Mouse (Mus musculus) liver (tissue): ENCODE measurements around the gene Hnrnpa2b1.
A peak's percentile ranks its signal among the peaks of the same experiment; 100 is the strongest.
"Not testable (repeated sequence)": the region's sequence is repeated elsewhere in the genome, so short reads cannot be mapped to it uniquely, and the experiment has no call there.

Experiments
- DNase-seq: peaks from one replicate; pipeline ENCODE4 v3.0.0-alpha.2; 2020; ENCODE audit warnings: mixed read lengths

Hnrnpa2b1 gene

DNA sequence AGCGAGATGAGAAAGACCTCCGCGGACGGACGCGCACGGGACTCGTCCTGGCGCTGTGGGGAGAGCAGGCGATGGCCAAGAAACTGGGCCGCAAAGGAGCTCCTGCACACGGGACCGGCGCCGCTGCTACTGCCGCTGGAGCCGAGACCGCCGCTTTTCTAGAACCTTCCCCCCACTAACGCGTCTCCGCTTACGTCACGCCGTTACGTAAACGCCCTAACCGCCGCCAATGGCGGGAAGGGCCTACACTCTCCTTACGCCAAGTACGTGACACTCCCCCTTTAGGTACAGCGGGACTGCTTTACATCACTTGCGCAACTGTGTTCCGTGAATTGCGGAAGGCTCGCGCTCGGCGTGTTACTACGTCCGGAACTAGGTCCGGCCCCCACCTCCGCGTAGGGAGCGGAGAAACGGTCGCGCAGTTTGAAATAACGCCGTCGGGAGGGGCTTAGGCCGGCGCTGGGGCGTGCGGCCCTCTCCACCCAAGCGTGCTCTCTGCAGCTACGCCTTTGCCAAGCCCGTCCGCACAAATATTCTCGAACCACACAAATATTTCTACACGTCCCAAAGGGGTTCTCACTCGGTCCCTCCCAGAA is at the start of gene Hnrnpa2b1:
TSS of gene Hnrnpa2b1 (minus strand) at position 180 of the 596 bp plus-strand sequence.
- DNase-seq, result peak; percentile 98

DNA sequence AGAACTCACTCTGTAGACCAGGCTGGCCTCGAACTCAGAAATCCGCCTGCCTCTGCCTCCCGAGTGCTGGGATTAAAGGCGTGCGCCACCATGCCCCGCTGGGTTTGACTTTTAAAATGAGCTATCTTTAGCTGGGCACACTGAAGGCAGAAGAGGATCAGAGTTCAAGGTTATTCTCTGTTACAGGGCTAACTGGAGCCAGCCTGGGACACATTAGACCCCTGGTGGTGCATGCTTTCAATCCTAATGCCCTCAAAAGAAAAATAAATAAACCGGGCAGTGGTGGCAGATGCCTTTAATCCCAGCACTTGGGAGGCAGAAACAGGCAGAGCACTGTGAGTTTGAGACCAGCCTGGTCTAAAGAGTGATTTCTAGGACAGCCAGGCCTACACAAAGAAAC is 45.2 kb upstream of the Hnrnpa2b1 start:
- DNase-seq, result no peak

DNA sequence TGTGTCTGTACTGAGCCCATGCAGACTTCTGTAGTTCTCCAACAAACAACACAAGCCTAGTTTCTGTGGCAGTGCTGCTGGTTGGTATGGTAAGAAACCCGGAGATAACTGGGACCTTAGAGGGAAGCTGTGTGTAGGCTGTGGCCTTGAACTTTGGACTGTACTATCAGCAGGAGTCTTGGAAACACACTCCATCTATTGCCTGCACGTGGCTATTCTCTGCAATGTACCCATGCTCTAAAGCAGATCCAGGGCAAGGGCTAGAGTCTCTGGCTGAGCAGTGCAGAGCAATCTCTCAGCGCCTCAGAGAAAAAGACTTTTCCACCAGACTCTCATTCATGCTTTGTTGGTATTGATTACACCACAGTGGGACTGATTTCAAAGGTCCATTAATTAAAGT is 44.1 kb upstream of the Hnrnpa2b1 start:
- no peak for DNase-seq

DNA sequence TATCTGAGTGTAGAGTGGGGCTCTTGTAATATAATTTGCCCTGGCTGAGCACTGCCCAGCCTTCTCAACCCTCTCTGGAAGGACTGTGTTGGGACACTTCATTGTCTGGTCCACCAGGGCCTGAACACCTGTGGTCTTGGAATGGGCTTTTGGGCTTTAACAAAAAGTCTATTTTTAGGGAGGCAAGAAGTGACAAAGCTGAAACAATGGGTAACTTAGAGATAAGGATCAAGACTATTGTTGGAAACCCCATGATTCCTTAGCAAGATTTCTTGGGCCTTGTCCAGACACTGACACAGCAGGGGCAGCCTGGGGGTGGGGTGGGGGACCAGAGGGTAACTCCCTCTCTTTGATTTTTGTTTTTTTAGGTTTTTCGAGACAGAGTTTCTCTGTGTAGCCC is 41.3 kb upstream of the Hnrnpa2b1 start:
- no peak for DNase-seq

DNA sequence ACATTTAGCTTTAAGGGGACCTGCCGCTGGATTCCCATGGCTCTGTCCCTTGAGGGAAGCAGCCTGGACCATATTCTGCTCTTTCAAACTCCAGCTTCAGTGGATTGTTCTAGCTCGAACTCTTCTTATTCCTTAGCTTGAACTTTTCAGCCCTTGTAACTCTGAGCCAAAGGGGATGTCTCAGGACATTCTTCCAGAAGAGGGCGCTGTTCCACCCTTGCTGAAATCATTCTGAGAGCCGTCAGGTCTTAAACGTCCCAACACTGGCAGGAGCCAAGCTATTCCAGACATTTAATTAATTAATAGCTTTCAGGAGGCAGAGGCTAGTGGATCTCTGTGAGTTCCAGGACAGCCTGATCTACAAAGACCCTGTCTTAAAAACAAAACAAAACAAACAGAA is 40.4 kb upstream of the Hnrnpa2b1 start:
- DNase-seq, result peak; percentile 55

DNA sequence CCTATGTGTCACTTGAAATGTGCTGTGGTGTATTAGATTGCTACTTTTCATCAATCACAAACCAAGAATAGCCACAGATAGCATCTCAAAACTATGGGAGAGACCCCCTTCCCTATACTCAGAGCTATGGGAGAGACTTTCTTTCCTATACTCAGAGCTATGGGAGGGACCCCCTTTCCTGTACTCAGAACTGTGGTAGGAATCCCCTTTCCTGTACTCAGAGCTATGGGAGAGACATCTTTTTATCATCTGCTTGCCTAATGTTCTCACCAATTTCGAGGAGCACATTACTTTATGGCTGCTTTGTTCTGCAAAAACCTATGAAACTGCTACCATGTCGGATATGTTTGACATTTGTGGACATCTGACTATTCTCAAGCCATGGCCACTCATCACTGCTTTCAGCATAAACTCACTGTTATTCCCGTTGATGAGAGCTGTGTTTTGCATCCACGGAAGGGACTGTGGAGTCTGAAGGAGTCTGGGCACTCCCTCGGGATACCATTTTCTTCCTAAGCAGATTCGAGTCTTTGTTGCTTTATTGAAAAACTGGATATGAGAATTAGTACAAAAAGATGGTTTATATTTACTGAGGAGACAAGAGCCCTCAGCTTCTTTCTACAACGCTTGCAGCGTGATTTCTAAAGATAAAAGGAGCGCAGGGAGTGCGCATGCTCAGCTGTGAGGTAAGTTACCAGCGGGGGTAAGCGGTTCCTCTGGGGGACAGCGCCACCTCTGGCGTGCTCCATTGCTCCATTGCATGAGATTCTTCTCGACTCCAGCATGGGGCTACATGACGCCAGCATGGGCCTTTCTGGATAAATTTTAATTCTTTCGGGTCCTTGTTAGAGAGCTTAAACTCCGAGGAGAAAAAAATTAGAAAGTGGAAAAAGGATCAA is 39.3 kb upstream of the Hnrnpa2b1 start:
- peak; percentile 83 for DNase-seq

DNA sequence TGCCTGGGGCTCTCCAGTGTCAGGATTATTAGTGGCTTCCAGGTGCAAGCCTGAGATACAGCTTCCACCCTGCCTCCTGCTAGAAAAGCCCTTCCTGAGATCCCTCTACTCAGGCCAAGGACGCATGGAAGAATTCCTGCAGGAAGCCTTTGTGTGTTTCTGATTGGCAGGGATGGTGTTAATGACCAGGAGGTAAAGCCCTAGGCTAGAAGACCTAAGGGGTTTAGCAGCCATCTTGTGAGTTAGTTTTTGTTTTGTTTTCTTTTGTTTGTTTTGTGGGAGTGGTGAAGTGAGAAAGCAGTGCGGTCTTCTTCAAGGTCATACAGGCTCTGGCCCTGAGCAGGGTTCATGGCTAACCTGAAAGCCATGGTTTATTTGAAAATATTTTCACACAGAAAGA is 37.9 kb upstream of the Hnrnpa2b1 start:
- no peak for DNase-seq

DNA sequence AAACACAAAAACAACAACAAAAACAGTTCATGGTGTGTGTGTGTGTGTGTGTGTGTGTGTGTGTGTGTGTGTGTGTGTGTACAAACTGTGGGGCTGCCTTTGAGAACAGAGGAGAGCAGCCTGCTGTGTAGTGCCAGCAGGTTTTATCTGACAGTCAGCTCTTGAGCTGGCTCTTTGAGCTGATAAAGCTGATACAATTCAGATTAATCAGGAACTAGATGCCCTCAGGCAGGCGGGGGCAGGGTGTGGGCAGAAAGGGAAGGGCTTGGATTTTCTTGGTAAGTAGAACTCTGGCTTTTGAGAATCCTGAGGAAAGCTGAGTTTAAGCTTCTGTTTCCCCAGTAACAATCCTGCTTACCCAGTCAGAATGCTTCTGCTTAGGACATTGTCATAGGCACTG is 36.0 kb upstream of the Hnrnpa2b1 start:
- no peak for DNase-seq

DNA sequence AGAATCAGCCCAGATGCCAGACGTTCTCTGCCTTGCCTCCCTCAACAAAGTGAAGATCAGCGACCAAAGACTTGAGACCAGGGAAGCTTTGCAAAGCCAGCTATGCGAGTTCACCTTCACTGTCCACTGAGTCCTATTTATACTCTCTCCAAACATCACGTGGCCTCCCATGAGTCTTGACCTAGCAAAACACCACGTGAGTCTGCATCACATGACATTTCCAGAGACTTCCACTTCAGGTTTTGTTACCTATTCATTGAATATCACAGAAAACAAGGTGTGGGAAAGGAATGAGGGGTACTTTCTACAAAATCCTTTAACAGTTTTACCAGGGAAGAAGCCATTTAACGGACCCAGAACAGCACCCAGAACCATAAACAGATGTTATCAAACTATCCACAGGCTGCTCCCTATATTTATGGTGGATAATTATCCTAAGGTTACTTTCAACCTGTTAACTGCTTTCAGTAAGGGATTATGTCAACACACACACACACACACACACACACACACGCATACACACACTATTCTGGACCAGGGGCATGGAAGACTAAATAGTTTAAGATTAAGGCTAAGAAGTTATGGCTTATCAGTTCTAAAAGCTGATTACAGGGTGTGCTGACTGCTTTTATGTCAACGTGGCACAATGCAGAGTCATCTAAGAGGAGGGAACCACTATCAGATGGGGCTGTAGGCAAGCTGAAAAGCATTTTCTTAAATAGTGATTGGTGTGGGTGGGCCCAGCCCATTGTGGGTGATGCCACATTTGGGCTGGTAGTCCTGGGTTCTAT is 27.8 kb upstream of the Hnrnpa2b1 start:
- no peak for DNase-seq

DNA sequence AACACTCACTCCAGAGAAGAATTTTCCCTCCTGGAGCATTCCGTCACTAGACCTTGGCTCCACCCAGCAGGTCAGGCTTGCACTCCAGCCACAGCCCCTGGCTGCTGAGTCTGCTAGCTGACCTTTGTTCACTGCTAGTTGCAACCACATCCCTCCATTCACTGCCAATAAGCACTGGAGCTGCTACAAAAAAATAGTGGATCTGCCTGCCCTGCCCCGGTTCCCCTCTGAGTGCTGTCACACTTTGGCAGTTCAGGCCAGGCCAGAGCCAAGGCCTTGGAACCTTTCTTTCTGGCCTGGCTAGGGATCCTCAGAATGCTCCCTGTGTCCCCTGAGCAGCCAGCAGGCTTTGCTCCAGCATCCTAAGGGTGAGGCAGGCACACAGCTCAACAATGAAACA is 20.1 kb upstream of the Hnrnpa2b1 start:
- peak; percentile 29 for DNase-seq

DNA sequence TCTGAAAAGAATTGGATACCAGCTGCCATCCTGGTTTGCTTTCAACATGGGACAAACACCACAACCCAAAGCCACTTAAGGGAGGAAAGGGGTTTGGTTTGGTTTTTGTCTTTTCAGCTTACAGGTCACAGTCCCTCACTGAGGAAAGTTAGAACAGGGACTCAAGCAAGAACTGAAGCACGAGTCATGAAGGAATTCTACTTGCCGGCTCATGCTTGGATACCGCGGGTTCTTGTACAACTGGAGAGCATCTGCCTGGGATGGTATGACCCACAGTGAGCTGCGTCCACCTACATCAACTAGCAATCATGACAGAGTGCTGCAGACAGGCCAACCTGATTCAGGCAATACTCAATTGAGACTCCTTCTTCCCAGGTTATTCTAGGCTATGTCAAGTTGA is 17.0 kb upstream of the Hnrnpa2b1 start:
- no peak for DNase-seq

DNA sequence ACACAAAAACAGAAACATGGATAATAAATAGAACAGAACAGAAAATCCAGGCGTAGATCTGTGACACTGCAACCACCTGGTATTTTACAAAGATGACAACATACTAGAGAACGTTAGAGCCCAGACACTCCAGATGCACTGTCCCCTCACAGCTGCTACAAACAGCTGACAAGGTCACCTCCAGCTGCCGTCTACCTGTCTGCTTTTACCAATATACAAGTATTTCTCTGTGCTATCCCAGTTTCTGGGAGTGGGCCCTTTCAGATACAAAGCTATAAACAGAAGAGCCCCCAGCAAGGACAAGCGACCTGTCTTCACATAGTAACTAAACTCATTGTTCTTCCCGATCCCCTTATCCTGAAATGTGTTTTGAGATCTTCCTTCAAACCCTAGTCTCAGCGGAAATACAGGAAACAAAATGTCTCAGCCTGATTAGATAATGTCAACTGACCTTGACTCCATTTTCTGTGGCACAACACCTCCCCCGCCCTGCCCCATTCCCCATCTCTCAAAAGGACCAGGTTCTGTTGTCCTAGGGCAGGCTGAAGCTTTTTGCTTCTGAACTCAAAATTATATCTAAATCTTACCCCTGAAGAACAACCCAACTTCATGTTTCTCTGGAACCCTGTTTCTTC is 16.5 kb upstream of the Hnrnpa2b1 start:
- DNase-seq, result no peak

DNA sequence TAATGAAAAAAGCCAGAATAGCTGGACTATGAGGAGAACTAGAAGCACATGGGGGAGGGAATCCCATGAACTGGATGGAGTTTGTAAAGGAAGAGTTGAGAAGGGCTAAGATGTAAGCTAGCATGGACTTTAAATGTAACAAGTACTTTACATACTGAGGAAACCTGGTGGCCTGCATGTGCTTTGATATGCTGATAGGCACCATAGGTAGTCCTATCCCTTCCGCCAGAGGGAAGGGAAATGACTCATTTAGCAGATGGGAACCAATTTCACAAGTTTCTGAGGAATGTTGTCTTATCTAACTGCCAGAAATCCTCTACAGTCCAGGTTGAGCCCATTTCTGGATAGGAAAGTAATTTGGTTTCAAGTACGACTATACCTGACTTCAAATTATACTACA is 16.0 kb upstream of the Hnrnpa2b1 start:
- no peak for DNase-seq

DNA sequence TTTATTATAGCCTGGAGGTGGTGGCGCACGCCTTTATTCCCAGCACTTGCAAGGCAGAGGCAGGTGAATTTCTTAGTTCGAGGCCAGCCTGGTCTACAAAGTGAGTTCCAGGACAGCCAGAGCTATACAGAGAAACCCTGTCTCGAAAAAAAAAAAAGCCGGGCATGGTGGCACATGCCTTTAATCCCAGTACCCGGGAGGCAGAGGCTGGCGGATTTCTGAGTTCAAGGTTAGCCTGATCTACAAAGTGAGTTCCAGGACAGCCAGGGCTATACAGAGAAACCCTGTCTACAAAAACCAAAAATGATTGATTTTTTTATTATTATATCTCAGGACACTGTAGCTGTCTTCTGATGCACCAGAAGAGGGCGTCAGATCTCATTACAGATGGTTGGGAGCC is 14.9 kb upstream of the Hnrnpa2b1 start:
- DNase-seq, result not testable (repeated sequence)

DNA sequence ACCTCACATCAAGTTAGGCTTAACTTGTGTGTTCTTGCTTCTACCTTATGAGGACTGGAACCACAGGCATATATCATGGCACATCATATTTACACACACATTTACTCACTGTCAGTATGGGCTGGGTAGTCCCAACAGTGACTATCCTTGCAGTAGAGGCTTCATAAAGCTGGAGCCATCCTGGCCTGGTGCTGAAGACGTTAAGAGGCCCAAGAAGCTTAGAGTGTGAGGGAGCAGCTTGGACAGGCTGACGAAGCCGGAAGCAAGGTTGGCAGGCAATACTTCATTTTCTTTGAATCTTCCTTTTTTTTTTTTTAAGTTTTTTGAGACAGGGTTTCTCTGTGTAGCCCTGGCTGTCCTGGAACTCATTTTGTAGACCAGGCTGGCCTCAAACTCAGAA is 14.2 kb upstream of the Hnrnpa2b1 start:
- no peak for DNase-seq

DNA sequence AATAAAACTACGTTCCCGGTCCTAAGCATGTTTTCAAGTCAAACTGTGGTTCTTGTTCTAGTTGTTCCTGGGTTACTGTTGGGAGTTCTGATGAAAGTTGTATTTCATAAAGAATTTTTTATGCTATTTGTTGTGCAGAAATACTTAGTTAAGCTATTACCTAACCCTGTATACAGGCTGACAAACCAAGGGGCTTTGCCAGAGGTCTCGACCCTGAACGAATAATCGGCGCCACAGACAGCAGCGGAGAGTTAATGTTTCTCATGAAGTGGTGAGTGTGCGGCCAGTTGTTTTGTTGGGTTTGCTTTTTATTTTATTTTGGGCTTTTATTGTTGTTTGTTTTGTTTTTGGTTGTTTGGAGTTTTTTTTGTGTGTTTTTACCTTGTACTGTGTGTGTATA is 11.9 kb upstream of the Hnrnpa2b1 start:
- DNase-seq, result no peak

DNA sequence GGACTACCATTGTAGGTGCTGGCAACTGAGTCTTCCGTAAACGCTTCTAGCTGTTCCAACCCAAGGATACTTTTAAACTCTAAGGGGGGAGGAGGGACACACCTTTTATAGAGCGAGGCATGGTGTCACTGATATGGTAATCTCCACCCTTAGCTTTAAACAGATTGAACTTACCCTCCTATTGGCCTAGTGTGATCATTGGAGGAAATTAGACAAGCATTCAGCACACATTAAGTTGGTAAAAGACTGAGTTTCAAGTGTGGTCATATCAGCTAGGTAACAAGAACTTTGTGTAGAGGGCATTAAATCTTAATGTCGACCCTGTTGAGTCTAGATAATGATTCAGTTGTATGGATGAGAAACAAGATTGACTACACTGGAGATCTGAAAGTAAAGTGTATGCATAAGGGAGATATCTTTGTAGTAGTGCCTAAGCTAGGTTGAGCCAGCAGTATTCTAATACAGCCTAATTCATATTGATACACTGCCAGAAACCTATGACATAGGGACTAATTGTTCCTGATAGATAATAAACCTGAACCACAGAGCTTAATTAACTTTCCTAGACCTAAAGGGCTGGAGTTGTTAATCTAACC is 9.5 kb upstream of the Hnrnpa2b1 start:
- DNase-seq, result no peak

DNA sequence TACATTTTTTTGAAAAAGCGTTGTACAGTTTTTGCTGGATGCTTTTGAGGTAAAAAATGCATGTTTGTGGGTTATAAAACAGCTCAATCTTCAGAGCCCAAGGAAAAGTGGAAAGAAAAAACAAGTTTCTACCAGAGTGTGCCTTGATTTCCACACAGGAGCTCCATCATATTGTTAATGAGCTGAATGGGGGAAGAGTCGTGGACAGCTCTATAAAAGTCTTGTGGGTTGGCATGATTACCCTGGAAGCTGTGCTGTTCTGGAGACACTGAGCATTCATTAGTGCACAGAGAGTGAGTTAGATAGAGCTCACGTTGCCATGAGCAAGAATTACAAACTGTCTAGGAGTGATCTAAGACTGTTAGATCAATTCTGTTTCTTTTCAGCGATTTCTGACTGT is 2.5 kb upstream of the Hnrnpa2b1 start:
- DNase-seq, result no peak

DNA sequence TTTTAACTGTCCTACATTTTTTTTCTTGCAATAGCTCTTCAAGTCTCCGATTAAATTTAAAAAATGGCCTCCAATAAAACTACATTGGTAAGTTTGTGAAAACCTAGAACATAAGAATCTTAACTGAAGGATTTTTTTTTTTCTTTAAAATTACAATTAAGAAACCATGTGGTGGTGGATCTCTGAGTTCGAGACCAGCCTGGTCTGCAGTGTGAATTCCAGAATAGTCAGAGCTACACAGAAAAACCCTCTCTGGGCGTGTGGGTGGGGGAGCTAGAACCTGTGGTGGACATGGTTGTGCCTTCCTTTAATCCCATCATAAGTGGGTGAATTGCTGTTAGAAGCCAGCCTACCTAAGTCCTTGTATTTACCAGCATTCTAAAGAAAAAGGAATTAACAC is 2.1 kb upstream of the Hnrnpa2b1 start:
- peak; percentile 35 for DNase-seq

DNA sequence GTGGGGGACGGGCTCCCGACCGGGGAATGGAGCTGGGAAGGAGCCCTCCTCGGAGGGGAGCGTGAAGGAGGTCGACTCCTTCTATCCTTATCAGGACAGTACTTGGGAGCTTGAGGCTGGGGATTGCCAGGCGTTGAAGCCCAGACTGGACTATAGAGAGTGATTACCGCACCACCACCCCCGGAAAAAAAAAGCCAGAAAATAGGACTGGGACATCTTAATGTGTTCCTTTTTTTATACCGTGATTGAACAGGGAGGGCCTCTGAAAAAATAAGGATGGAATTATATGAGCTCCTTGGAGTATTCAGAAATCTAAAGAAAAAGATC is 1.4 kb upstream of the Hnrnpa2b1 start:
- peak; percentile 72 for DNase-seq

DNA sequence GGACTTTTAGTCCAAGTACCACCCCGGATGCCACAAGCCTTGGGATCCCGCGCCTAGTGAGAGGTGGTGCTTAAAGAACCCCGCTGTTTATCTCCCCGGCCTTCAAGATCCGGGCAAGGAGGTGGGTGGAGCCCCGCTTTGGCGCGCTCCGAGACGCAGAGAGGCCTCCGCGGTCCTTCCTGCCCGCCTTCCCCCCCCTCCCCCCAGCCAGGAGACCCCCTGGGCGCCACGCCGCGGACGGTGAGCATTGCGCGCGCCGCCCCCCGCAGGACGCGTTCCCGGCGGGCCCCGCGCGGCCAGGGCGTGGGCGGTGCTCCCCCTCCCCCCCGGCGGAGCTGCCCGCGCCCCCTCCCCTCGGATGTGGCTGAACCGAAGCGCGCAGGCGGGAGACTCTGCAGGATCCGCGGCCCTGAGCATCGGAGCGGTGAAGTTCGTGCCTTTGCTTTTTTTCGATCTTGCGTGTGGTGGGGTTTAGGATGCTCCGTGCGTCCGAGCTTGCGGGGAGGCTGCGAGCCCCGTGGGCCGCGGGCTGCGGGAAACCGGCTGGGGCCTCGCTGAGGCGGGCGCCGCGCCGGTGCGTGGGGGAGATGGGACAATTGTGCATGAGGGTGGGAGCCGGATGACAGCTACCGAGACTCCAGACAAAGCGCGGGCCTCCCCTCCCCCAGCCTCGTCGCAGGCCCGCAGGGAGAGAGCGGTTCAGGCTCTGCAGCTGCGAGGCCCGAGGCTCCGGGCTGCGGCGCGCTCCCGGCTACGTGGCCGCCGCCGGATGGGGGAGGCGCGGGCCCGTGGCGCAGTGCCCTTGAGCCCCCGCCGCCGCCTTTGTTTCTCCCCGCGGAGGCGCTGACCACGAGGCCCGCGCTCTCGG is 851 bp upstream of the Hnrnpa2b1 start, which contains the start of gene Cbx3:
TSS of gene Cbx3 (plus strand) at position 50 of the 868 bp plus-strand sequence.
- DNase-seq, result peak; percentile 91
